Mouse (Mus musculus) left cerebral cortex, postnatal 4 days (tissue): ENCODE data around the gene Rbfox1. TPM values are rescaled to one million over a fixed set of nuclear protein-coding genes. Genes with fewer than 3 reads are reported as not detected.

Experiments used
- DNase-seq: peaks from one replicate; pipeline ENCODE4 v3.0.0-alpha.2; 2022
- intact Hi-C: fragments of 180-260 bp; cut with DNase I; formaldehyde crosslinking; loops from one replicate; pipeline ENCODE4 v1.15.1; 2025
- total RNA-seq, 2 experiments: library from RNA; stranded (reverse); gene quantifications; 2 replicates each; pipeline ENCODE4 v1.2.3; 2021

Gene Rbfox1
- total RNA-seq: 100 to 1,000 TPM; 244 to 249 TPM

DNA sequence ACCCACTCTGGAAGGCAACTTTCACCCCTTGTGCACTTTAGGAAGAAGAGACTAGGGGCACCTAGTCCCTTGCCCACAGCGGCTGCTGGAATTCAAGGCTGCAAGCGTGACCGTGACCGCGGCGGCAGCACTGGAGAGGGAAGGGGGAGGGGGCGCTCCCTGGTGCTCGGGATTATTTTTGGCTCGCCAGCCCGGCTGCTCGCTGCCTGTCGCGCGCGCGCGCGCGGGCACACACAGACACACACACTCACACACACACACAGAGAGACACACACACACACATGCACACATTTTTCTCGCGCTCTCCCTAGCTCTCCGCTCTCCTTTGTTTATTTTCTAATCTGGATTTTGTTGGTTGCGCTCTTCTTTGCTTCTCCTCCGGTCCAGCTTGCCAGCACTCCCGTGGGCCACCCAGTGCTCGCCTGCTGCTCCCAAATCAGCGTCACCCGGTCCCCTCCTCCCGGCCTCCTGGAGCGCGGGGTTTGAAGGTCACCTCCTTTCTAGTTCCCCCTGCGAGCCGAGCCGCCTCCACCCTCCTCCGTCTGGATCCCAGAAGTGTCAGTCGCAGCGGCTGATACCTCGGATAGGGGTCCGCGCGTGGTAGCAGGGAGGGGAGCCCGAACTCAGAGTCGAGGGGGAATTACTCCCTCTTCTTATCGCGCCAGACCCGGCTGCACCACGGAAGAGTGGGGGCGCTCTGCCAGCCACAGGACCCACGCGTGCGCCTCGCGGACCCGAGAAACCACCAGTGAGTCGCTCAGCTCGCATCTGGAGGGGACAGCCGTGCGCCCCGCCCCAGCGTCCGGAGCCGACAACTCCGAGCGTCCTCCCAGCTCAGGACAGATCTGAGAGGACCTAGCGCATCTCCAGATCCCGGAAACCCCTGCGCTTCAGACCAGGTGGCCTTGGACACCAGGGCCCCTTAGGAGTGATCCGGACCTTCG lies at the start of gene Rbfox1:
Gene Rbfox1, plus strand, starts transcription at position 610 of the 944 bp plus-strand sequence.
- peak; percentile 68 for DNase-seq
- intact Hi-C loops: loop anchor here (10.0 kb wide), 1 partner anchor 120 kb away; no protein-coding TSS in a partner anchor

DNA sequence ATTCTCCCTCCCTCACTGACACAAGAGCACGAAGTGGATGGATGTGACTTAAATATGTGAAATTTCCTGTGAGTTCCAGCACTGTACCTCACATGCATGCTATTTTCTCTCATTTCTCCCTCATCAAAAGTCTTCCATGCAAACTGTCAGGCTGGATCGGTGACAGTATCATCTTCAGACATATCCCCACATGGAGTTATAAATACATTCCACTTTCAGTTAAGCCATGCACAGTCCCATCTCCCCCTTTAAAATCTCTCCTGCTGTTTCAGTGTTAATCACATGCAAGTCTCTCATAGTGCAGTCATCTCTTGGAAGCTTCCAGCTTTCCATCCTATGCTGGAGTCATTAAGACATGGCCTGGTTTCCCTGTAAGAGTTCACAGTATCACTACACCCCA lies 48.4 kb upstream of the Rbfox1 start:
- no peak for DNase-seq
- intact Hi-C loops: no loop called here

DNA sequence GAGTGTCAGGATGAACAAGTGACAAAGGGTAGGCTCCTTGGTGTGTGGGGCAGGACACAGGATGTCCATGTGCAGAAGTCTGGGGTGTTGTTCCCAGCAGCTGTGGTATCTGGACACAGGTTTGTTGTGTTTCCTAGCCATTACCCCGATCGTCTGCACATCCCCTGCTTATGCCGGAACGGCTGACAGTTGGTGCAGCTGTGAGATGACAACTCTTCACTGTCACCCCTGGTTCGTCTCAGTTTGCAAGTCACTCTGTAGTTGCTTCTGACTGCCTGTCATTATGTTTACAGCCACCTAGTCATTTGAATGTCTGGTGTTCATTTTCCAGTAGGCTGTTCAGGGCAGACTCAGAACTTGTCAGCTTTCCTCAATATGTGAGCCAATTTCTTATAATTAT lies 44.0 kb upstream of the Rbfox1 start:
- intact Hi-C loops: no loop called here
- no peak for DNase-seq

DNA sequence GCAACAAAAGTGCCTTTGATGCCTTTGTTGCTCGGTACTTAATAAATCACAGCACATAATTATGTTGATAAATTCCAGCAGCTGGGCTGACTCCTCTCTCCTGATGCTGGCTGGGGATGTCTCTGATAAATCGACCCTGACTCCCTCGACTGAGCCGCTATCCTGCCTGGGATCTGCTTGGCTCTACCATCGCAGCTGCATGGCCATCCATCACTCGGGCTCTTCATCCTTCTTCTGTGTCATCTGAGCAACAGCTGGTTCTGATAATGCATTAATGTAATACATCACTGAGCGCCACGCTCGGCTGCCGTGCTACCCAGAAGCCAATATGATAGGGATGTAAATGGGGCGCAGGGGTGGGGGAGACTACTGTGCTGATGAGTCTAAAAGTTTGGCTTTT lies 39.5 kb upstream of the Rbfox1 start:
- no peak for DNase-seq
- intact Hi-C loops: no loop called here

DNA sequence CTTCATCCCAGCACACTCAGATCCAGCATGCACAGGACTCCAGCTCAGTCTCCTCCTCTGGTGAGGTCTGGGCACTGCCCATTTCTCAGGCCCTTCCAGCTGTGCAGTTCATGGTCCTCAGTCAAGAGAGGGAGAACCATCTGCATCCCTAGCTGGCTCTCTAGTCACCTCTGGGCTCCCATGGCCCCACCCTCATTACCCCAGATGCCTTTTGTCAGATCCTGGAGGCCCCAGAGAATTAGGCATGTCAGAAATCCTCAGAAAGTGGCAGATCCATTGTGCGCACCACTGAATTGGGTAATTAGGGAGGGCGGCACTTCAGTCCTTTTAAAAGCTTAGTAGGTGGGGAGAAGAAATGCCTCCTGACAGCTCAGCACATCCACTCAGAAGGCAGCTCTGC lies 32.1 kb upstream of the Rbfox1 start:
- no peak for DNase-seq
- intact Hi-C loops: no loop called here

DNA sequence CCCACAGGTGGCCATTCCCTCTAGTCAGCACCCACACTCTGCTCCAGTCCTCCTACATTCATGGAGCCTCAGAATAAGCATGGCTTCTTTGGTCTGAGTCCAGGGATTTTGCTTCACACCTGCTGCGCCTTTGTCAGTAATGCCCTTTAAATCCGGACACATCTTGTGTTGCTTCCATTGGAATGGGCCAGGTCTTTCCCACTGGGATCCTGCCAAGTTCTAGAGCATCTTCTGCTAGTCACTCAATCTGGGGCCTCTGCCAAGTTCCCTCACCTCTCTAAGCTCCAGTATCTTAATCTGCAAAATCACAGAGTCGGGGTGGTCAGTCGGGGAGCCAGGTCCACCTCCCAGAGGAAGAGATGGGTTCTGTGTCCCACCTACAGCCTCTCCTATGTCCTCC lies 20.8 kb upstream of the Rbfox1 start:
- intact Hi-C loops: no loop called here
- peak; percentile 6 for DNase-seq

DNA sequence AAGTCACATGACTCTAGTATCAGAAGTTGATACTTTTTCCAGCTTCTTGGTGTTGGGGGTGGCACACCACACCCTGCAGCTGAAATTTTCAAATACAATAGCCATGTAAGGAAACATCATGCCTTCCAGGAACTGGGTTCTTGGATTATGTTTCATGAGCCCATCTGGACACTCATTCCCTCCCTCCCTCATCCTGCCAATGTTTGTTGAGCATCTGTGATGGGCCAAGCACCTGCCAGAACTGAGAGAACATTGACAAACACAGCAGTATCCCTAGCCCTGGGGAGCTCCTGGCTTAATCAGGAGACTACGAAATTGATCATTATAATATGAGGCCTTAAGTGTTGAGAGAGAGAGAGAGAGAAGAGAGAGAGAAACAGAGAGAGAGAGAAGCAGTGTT lies 18.2 kb upstream of the Rbfox1 start:
- intact Hi-C loops: no loop called here
- peak; percentile 8 for DNase-seq

DNA sequence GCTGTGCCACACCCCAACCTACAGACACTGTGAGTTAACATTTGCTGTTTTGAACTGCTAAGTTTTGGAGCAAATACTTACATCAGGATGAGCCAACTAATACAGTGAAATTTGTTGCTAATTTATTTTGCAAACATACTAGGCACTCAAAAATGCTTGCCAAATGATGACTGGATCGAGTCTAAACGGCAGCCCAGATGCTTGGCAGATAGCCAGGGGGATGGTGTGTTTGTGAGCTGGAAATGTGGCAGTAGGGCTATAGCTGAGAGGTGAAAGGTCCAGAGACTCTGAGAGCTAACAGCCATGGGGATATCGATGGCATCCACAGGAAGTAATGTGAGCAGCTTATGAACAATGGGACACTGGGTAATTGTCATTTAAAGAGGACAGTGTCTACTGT lies 14.8 kb upstream of the Rbfox1 start:
- no peak for DNase-seq
- intact Hi-C loops: no loop called here

DNA sequence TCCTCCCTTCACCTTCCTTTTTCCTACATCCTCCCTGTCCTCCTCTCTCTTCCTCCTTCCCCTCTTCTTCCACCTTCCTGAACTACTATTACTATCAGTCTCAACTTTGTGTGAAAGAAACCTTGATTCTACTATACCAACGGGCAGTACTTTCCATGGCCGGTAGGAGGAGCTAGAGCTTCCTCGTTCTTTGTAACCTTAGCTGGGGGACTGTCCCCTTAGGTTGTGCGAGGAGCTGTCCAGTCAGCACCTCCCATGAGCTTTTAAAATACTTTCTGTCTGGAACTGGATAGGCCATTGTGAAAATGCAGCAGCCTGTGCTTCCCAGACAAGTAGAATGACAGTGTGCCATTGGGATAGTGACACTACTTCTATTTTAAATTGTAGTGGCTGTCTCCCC lies 3.3 kb upstream of the Rbfox1 start:
- intact Hi-C loops: loop anchor here (10.0 kb wide), 1 partner anchor 117 kb away; no protein-coding TSS in a partner anchor
- peak; percentile 80 for DNase-seq

DNA sequence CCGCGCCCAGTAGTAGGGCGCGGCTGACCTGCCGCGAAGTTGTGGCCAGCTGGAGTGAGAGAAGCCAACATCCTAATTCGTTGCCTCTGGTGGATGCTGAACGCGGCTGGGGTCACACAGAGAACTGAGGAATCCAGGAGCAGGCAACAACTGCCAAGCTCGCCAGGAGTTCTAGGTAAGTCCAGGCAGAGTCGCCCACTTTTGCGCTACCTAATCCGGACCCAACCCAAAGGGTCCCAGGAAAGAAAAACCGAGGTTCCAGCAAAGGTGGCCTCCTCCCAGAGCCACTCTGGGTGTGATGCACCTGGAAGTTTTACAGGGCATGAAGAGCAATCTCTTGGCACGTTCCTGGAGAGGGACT lies 515 bp downstream of the Rbfox1 start:
- no peak for DNase-seq
- intact Hi-C loops: loop anchor here (10.0 kb wide), 1 partner anchor 121 kb away; no protein-coding TSS in a partner anchor

DNA sequence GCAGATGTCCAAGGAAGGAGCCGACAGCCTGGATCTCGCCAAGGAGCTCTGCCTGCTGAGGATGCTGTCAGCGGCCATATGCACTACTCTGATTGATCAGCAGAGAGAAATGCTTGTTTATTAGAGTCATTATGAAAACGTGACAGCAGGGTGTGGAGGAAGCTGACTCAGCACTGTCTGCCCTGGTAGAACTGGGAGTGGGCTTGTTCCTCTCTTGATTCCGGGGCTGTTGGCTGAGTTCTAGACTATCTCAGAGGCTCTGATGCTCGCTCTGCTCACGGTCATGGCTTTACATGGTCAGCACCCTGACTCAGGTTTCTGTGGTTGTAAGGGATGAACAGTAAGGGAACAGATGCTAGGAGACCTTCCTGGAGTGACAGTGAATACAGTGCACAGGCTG lies 10.4 kb downstream of the Rbfox1 start:
- no peak for DNase-seq
- intact Hi-C loops: loop anchor here (10.0 kb wide), 1 partner anchor 119 kb away; no protein-coding TSS in a partner anchor

DNA sequence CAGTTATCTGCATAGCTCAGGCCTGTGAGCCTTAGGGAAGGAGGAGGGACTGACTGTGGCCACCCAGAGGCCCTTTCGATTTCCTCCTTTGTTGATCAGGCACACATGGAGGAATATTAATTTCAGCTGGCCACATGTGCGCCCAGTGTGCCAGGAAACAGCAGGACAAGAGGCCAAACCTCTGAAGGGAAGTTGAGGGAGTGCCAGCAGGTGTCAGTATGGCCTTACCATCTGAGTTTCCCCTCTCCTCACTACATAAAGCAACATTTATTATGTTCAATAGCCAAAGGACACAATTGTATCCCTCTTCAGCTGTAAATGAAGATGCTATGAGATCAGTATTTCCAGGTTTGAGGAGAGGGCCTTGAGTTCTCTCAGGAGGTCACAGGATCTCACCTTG lies 13.2 kb downstream of the Rbfox1 start:
- intact Hi-C loops: loop anchor here (10.0 kb wide), 1 partner anchor 116 kb away; no protein-coding TSS in a partner anchor
- peak; percentile 36 for DNase-seq

DNA sequence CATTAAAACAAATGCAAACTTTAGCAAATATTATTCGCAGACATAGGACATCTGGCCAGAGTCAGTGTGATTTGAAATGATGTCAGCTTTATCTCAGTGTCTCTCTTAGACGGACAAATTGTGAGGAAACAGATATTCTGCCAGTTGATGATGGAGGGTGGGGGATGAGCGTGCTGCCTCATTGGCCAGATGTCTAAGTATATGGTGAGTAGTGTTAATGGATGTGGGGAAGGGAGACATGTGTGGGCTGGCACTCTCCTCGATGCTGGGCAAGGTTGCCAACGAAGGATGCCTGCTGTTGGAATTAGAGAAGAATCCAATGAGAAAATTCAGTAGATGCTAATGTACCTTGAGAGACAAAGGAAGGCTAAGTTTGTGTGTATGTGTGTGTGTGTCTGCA lies 25.6 kb downstream of the Rbfox1 start:
- intact Hi-C loops: no loop called here
- peak; percentile 31 for DNase-seq

DNA sequence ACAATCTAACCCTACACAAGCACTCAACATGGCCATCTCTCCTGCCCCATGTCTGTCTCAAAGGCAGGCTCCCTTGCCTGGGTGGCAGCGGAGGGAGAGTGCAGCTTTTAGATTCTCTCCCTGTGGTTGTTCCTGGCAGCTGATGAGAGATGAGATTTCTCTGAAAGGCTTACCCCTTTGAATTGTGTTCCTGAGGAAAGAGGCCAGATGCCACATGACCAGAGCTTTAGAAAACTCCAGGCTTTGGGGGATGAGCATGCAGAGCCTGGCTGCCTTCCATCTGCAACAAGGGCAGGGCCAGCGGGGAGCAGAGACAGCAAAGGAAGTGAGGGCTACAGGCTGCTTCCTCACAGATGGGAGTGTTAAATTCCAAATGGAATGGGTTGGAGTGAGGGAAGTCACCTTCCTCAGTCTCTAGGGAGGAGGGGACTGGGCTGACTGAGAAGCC lies 26.7 kb downstream of the Rbfox1 start:
- intact Hi-C loops: no loop called here
- peak; percentile 92 for DNase-seq

DNA sequence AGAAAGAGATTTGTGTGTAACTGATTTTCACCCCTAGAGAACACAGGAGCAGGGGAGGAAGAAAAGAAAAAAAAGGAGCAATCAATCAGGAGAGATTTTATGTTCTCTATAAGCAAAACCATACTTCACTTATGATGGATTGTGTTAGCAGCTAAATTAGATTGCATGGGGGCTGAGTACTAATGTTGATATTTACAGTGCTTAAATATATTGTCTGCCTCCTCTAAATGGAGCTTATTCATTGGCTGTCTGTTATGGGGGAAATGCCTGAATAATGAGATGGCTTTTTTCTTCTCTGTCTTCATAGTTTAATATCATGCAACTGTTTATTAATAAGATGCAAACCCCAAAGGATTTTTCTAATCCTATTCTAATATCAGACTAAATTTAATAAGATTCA lies 32.8 kb downstream of the Rbfox1 start:
- no peak for DNase-seq
- intact Hi-C loops: no loop called here

DNA sequence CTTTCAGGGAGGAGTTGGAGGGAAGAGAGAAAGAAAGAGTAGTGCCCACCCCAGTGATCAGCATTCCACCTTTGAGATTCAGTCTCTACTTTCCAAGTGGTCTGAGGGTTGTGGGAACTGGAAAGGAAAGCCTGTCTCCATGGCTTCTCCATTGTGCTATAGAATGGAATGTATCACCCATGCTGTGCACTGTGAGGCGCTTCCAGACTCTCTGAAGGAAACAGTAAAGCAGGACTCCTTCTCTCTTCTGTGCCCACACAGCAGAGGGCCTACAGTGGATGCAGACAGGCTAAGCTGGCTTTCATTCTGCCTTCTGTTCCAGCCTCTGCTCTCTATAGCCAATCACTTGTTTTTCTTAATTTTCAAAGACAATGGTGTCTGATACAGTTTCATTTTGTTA lies 41.8 kb downstream of the Rbfox1 start:
- peak; percentile 14 for DNase-seq
- intact Hi-C loops: no loop called here

DNA sequence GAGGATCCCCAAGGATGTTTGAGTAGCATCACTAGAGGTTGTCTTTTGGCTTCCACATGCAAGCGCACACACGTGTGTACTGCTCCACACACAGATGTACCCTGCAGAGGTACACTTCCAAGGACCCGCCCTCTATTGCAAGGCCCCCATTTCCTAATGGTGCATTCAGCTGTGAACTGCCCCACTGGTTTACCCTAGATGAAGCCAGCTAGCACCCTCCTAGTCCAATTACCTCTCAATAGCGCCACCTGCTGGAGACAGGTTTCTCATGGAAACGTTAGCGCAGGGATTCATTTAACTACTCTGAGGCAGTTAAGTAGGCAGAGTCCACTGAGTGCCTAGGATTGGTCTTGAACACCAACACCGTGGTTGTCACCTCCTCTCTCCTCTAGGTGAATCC lies 46.5 kb downstream of the Rbfox1 start:
- DNase-seq: peak; percentile 91
- intact Hi-C loops: no loop called here

DNA sequence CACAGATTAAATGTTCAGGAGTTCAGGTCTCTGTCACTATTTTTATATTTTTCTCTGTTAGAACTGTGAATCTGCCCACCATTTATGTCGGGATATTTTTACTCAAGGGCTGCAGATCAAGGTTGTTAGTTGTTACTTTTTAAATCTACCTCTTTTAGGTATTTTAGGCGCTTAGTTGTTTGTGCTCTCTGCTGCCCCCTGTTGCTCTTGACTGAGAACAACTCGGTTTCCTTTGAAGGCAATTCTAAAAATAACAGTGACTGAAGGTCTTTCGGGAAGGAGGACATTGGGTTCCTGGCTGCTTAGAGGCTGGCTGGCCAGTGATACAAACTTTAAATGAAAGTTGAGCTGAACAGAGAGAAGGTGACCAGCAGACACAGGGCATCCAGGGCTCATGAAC lies 54.9 kb downstream of the Rbfox1 start:
- DNase-seq: no peak
- intact Hi-C loops: no loop called here

DNA sequence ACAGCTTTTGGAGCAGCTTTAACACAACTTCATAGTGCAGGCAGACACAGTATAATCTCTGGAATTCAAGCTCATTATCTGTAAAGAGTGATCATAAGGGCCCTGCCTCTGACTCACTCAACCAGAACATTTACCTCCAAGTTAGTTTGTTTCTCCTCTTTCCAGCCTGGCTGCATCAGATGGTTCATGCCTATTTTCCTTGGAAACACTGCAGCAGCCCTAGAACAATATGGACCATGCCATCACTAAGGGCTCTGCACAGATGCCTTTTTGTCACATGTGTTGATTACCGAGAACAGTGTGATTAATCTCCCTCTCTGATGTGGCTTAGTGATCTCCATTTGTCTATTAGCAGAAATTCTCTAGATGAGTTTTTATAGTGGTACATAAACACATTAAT lies 60.5 kb downstream of the Rbfox1 start:
- intact Hi-C loops: no loop called here
- no peak for DNase-seq

DNA sequence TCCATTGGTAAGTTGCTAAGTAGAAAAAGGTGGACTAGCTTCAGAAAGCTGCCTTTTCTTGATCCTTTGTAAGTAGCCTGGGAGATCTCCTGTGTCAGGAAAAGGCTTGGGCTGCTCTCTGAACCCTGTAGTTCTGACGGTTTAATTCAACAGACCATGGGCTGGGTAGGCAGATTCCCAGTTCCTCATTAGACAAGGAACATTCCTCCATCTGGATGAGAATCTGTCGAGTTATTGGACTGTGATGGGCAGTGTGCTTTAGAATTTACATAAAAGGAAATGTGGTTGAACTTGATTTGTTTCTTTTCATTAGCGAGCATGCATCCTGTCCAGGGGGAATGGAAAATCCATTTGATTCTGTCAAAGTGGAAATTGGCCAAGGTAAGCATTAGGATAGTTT lies 68.0 kb downstream of the Rbfox1 start:
- intact Hi-C loops: no loop called here
- no peak for DNase-seq

DNA sequence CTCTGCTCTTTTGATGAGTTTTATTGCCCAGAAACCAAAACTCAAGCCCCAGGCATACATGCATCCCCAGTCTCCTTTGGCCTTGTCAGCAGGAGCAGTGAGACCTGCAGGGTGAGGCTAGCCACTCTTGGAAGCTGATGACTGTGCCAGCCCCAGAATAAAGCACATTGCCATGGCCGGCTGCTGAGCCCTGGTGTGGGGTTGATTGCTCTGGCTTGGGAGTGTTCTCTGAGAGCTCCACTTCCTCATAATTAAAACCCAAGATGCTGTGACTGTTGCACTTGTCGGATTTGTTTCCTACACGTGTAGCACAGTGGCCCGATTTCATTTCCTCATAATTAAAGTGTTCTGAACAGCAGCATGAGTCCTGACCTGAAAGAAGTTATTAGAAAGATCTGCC lies 72.3 kb downstream of the Rbfox1 start:
- DNase-seq: no peak
- intact Hi-C loops: no loop called here

DNA sequence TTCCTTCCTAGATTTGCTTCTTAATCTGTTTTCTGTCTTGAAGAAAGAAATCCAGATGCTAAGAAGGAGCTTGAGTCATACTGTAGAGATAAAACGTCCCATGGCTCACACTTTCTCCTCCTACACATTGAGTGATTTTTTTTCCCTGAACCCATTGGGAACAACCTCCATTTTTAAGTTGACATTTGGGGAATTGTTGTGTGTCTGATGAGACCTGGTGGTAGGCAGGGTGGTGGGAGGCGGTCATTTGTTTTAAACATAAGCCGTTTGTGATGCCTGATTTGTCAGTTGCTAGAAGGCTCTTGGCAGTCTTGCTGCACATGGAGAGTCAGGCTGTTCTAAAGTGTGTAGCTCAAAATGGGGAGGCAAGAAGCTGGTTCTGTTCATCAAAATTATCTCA lies 76.6 kb downstream of the Rbfox1 start:
- peak; percentile 5 for DNase-seq
- intact Hi-C loops: no loop called here
